Mouse (Mus musculus): ENCODE data around the gene Btn1a1.

DNA sequence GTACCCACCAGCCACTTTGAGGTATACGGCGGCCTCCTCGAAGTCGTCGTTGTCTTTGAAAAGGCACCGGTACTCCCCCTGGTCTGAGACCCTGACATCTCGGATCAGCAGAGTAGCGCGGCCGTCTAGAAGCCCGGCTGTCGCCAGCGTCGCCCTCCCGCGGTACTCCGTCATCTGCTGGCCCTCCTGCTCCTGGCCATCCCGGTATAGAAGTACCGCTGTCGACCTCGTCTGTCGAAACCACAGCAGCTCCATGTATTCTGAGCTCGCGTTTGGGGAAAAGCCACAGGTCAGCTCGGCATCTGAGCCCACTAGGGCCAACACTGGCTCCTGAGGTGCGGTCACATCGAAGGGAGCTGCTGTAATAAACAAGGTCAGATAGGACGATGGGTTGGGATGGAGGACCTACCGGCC, 1.5 kb downstream of the Btn1a1 start:
- no peak for TF ChIP-seq CTCF (IDR thresholded peaks at IDR 0.05; ENCODE audit: borderline replicate concordance, extremely low read depth, insufficient read depth, insufficient read length)
- TF ChIP-seq POLR2A (IDR thresholded peaks at IDR 0.05; ENCODE audit: borderline replicate concordance, extremely low read depth, insufficient read depth, insufficient read length, poor library complexity, severe bottlenecking): no peak
